Mouse (Mus musculus) heart, embryonic 11.5 days (tissue): ENCODE measurements around the gene Apobec3. TPM values are rescaled to one million over a fixed set of nuclear protein-coding genes. Genes with fewer than 3 reads are reported as not detected.
"Not testable (repeated sequence)": the region's sequence is repeated elsewhere in the genome, so short reads cannot be mapped to it uniquely, and the experiment has no call there.

Experiments used
- ATAC-seq: fragments of 200-750 bp; cut with Nextera tagmentation; replicated peaks from 2 replicates; pipeline ENCODE4 v1.8.0; 2017; ENCODE audit warnings: moderate library complexity; ENCODE audit not compliant: insufficient number of reproducible peaks, low FRiP score, low TSS enrichment
- H3K27ac ChIP-seq: fragments of 300-500 bp; sonication (generic); 2 replicates; pipeline ENCODE4 v1.5.1; 2014; ENCODE audit warnings: mild to moderate bottlenecking, low read depth, low read length
- H3K27me3 ChIP-seq: fragments of 300-500 bp; sonication (generic); 2 replicates; pipeline ENCODE4 v1.6.1; 2014; ENCODE audit warnings: mild to moderate bottlenecking, low read length, mixed read lengths; ENCODE audit not compliant: control insufficient read depth, insufficient read depth
- H3K36me3 ChIP-seq: fragments of 300-500 bp; sonication (generic); 2 replicates; pipeline ENCODE4 v1.6.1; 2014; ENCODE audit warnings: mild to moderate bottlenecking, low read length, moderate library complexity, mixed read lengths; ENCODE audit not compliant: control insufficient read depth, insufficient read depth
- H3K4me1 ChIP-seq: fragments of 300-500 bp; sonication (generic); 2 replicates; pipeline ENCODE4 v1.6.1; 2014; ENCODE audit warnings: low read length; ENCODE audit not compliant: control insufficient read depth, insufficient read depth
- H3K4me2 ChIP-seq: fragments of 300-500 bp; sonication (generic); 2 replicates; pipeline ENCODE4 v1.6.1; 2014; ENCODE audit warnings: mild to moderate bottlenecking, moderate library complexity
- H3K4me3 ChIP-seq: fragments of 300-500 bp; sonication (generic); 2 replicates; pipeline ENCODE4 v1.5.1; 2014; ENCODE audit warnings: low read depth, low read length
- H3K9ac ChIP-seq: fragments of 300-500 bp; sonication (generic); 2 replicates; pipeline ENCODE4 v1.6.1; 2014; ENCODE audit warnings: mild to moderate bottlenecking, low read depth, low read length, moderate library complexity
- H3K9me3 ChIP-seq: fragments of 300-500 bp; sonication (generic); replicated peaks from 2 replicates; pipeline ENCODE4 v1.6.1; 2016; ENCODE audit warnings: low read length; ENCODE audit not compliant: control insufficient read depth
- WGBS: fragments of 180-500 bp; shearing (Covaris S2); extraction: QIAGEN DNeasy Blood & Tissue Kit; methylation state at CpG from one replicate; pipeline ENCODE4 v1.1.7; 2014; ENCODE audit not compliant: insufficient replicate concordance; 5-methylcytosine and 5-hydroxymethylcytosine counted together
- polyA plus RNA-seq: library from polyadenylated mRNA; unstranded; fragments of >200 nt; fragmentation: Nextera tagmentation; extraction: Ambion mirVana; gene quantifications from 2 replicates; pipeline ENCODE4 v1.2.1, GENCODE M21; 2014

Apobec3 gene
- polyA plus RNA-seq, 1 experiment from 2014 or later, result 12.0 TPM

DNA sequence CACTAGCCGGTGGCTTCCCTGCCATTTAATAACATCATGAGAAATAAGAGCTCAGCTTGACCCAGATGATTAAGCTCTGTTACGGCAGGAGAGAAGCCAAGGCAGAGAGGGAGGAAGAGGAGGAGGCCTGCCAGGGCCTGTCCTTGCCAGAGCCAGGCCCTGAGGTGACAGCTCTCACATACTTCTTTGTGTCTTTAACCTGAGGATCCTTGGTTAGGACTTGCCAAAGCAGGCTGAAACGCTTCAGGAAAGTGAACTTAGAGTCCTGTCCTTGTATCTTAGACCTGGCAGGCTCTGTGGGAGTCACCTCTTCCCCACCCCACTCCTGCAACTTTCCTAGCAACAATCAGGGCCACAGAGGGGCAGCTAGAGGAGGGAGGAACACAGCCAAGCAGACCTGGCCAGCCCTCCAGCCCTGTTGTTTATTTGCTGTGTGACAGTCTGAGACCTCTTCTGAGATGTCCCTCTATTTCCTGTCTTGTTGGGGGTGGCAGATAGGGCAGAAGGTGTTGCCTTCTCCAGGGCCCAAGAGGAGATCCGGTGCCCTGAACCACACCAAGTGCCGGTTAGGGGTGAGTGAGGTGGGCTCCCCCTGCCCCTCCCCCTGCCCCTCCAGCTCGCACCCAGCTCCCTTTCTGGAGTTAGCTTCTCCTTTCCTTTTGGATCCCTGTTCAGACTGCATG lies 8.5 kb downstream of the Apobec3 start:
- Histone ChIP-seq H3K4me2 (no peak overlapping the region), H3K9ac (no peak overlapping the region), H3K36me3 (no peaks in the 10 kb centered on the region), H3K4me3 (no peak overlapping the region), H3K27ac (no peak overlapping the region), H3K4me1 (no peaks in the 10 kb centered on the region), H3K9me3 (no peaks in the 10 kb centered on the region), H3K27me3 (no peaks in the 10 kb centered on the region)
- ATAC-seq, result no peak
- WGBS, result 68% methylated on average over 6 of the region's 6 CpGs

DNA sequence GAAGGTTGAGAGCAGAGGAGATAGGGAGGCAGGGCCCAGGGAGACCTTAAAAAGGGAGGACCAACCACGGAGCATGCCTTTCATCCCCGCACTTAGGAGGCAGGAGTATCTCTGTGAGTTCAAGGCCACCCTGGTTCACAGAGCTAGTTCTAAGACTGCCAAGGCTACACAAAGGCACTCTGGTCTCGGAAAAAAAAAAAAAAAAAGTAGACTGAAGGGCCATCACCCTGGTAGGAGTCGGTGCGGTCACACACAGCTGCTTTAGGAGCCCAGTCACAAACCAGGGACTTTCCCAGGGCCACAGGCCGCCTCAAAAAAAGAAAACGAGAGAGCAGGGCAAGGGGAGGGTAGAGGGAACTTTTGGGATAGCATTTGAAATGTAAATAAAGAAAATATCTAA lies 9.3 kb downstream of the Apobec3 start:
- no peaks in the 10 kb centered on the region for H3K27me3 ChIP-seq
- H3K4me1 ChIP-seq, result no peaks in the 10 kb centered on the region
- H3K4me3 ChIP-seq, result no peak overlapping the region
- ATAC-seq, result no peak
- no peak overlapping the region for H3K9ac ChIP-seq
- H3K4me2 ChIP-seq, result no peak overlapping the region
- H3K9me3 ChIP-seq, result no peaks in the 10 kb centered on the region
- no peaks in the 10 kb centered on the region for H3K36me3 ChIP-seq
- WGBS, result 67% methylated on average over 7 of the region's 7 CpGs
- H3K27ac ChIP-seq, result no peak overlapping the region

GRCm38 (mm10) chr15:79901399-79901798 lies 9.9 kb downstream of the Apobec3 start:
- Histone ChIP-seq H3K9ac (no peak overlapping the region), H3K4me1 (no peaks in the 10 kb centered on the region), H3K27me3 (0 out of 2 replicates have a peak, but pooled peaks cover 1% of the 10 kb centered on the region), H3K4me2 (no peak overlapping the region), H3K9me3 (no peaks in the 10 kb centered on the region), H3K27ac (no peak overlapping the region), H3K36me3 (no peaks in the 10 kb centered on the region), H3K4me3 (no peak overlapping the region)
- ATAC-seq, result no peak
- 86% methylated on average over 2 of the region's 2 CpGs for WGBS

GRCm38 (mm10) chr15:79903081-79903480 lies 11.6 kb downstream of the Apobec3 start:
- not testable (repeated sequence) for H3K27ac ChIP-seq, H3K4me2 ChIP-seq, H3K4me1 ChIP-seq, H3K27me3 ChIP-seq, H3K4me3 ChIP-seq, H3K9ac ChIP-seq, ATAC-seq, H3K9me3 ChIP-seq, H3K36me3 ChIP-seq
- WGBS, result 91% methylated on average over 8 of the region's 8 CpGs

DNA sequence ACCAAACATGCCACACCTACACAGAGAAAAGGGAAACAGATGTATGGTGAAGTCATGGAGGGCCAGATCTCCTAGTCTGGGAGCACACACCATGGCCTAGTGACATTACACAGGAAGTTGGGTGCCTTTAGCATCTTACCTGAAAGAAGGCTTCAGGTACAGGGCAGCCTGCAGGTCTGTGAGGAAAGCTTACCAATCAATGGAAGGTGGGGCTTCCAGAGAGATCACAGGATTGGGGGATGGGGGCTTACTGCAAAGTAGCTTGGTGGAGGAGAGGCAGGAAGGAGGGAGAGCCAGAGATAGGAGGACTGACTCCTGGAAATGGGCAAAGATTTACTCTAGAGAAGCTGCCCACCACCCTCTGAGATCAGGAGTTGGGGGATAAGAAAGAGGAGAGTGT lies 12.5 kb downstream of the Apobec3 start:
- Histone ChIP-seq H3K9me3 (no peaks in the 10 kb centered on the region), H3K27ac (no peak overlapping the region), H3K9ac (no peak overlapping the region), H3K27me3 (peaks cover 7% of the 10 kb centered on the region; the same call in 1 of the 2 replicates), H3K36me3 (no peaks in the 10 kb centered on the region), H3K4me1 (no peaks in the 10 kb centered on the region), H3K4me2 (no peak overlapping the region), H3K4me3 (no peak overlapping the region)
- ATAC-seq, result no peak

DNA sequence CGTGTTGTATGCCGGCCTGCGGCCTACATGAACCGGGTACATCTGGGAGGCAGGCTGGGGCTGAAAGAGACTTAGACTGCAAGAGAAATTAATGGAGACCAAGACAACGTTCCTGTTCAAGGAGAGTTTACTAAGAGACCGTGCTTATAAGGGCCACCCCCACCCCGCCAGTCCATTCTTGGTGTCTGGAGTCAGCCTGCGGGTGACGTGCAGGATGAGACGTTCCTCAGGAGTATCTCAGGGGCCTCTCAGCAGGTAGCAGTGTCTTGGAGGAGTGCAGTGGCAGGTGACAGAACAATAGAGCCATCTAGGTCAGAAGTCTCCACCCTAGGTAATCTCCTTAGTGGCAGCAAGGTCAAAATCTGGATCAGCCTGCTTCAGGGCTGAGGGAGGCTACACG lies 13.2 kb downstream of the Apobec3 start:
- not testable (repeated sequence) for H3K9me3 ChIP-seq, H3K4me1 ChIP-seq, H3K9ac ChIP-seq, H3K4me2 ChIP-seq, H3K36me3 ChIP-seq, ATAC-seq, H3K27ac ChIP-seq, H3K27me3 ChIP-seq, H3K4me3 ChIP-seq
- WGBS, result 81% methylated on average over 11 of the region's 11 CpGs

GRCm38 (mm10) chr15:79905211-79905610 lies 13.8 kb downstream of the Apobec3 start:
- H3K27ac ChIP-seq, result no peak overlapping the region
- no peak overlapping the region for H3K9ac ChIP-seq
- H3K4me2 ChIP-seq, result no peak overlapping the region
- no peak for ATAC-seq
- H3K36me3 ChIP-seq, result no peaks in the 10 kb centered on the region
- H3K4me3 ChIP-seq, result no peak overlapping the region
- no peaks in the 10 kb centered on the region for H3K4me1 ChIP-seq
- no peaks in the 10 kb centered on the region for H3K9me3 ChIP-seq
- H3K27me3 ChIP-seq, result peaks cover 7% of the 10 kb centered on the region; the same call in 1 of the 2 replicates
- 74% methylated on average over 12 of the region's 12 CpGs for WGBS

- H3K27me3 ChIP-seq, result peaks cover 7% of the 10 kb centered on the region; the same call in 1 of the 2 replicates
- ATAC-seq, result no peak
These were observed 15.4 kb downstream of the Apobec3 start for GRCm38 (mm10) chr15:79906855-79907254.

GRCm38 (mm10) chr15:79909006-79909405 lies 17.5 kb downstream of the Apobec3 start:
- WGBS, result 81% methylated on average over 3 of the region's 3 CpGs

More at GRCm38 (mm10) chr15:79906855-79907254, 15.4 kb downstream of the Apobec3 start:
- Histone ChIP-seq H3K27ac (no peak overlapping the region), H3K36me3 (no peaks in the 10 kb centered on the region), H3K4me1 (no peaks in the 10 kb centered on the region), H3K4me2 (no peak overlapping the region), H3K9me3 (no peaks in the 10 kb centered on the region), H3K9ac (no peak overlapping the region), H3K4me3 (no peak overlapping the region)
- 40% methylated on average over 14 of the region's 14 CpGs for WGBS

More at GRCm38 (mm10) chr15:79909006-79909405, 17.5 kb downstream of the Apobec3 start:
- not testable (repeated sequence) for H3K4me2 ChIP-seq, H3K27ac ChIP-seq, H3K36me3 ChIP-seq, ATAC-seq, H3K4me3 ChIP-seq, H3K4me1 ChIP-seq, H3K9ac ChIP-seq, H3K27me3 ChIP-seq, H3K9me3 ChIP-seq
